Mouse (Mus musculus) MEL (cell line): ENCODE results near the gene Ncstn.

Experiments
- BHLHE40 ChIP-seq: IDR thresholded peaks from 2 replicates; pipeline ENCODE4 v1.6.1; 2012; ENCODE audit warnings: low read depth, mild to moderate bottlenecking, inconsistent platforms, low read length, improper control_type of control experiment, borderline replicate concordance
- CTCF ChIP-seq, 3 experiments: IDR thresholded peaks in 2 of 3; conservative IDR thresholded peaks in 1 of 3; 2 replicates each; pipeline ENCODE4 v1.5.1; 2011 to 2012; ENCODE audit warnings: low read length in 3 of 3, low read depth in 2 of 3, mild to moderate bottlenecking in 2 of 3, improper control_type of control experiment in 1 of 3, inconsistent platforms in 1 of 3, mixed read lengths in 1 of 3, moderate library complexity in 1 of 3; ENCODE audit not compliant: control insufficient read depth in 1 of 3, insufficient read depth in 1 of 3, poor library complexity in 1 of 3, severe bottlenecking in 1 of 3
- GABPA ChIP-seq: IDR thresholded peaks from 2 replicates; pipeline ENCODE4 v1.6.1; 2012; ENCODE audit warnings: low read depth, mild to moderate bottlenecking, inconsistent platforms, low read length, improper control_type of control experiment, moderate library complexity
- HCFC1 ChIP-seq: IDR thresholded peaks from 2 replicates; pipeline ENCODE4 v1.6.1; 2012; ENCODE audit warnings: low read depth, mild to moderate bottlenecking, inconsistent platforms, low read length, improper control_type of control experiment, moderate library complexity
- MAX ChIP-seq: IDR thresholded peaks from 2 replicates; pipeline ENCODE4 v1.6.1; 2011; ENCODE audit warnings: low read length, improper control_type of control experiment
- MYC ChIP-seq: IDR thresholded peaks from 2 replicates; pipeline ENCODE4 v1.6.1; 2011; ENCODE audit warnings: low read depth, mild to moderate bottlenecking, low read length, improper control_type of control experiment, moderate library complexity
- RAD21 ChIP-seq: IDR thresholded peaks from 2 replicates; pipeline ENCODE4 v1.6.1; 2011; ENCODE audit warnings: mild to moderate bottlenecking, low read depth, low read length, improper control_type of control experiment
- TAL1 ChIP-seq: IDR thresholded peaks from 2 replicates; pipeline ENCODE4 v1.6.1; 2012; ENCODE audit warnings: mild to moderate bottlenecking, inconsistent platforms, low read length, moderate library complexity, mixed read lengths
- USF2 ChIP-seq, 2 experiments: IDR thresholded peaks; 2 replicates each; pipeline ENCODE4 v1.6.1; 2011 to 2012; ENCODE audit warnings: improper control_type of control experiment in 2 of 2, low read length in 2 of 2, borderline replicate concordance in 1 of 2, inconsistent platforms in 1 of 2, low read depth in 1 of 2, mild to moderate bottlenecking in 1 of 2; ENCODE audit not compliant: insufficient read depth in 1 of 2
- ZC3H11A ChIP-seq: IDR thresholded peaks from 2 replicates; pipeline ENCODE4 v1.6.1; 2012; ENCODE audit warnings: low read depth, mild to moderate bottlenecking, inconsistent platforms, low read length, improper control_type of control experiment

DNA sequence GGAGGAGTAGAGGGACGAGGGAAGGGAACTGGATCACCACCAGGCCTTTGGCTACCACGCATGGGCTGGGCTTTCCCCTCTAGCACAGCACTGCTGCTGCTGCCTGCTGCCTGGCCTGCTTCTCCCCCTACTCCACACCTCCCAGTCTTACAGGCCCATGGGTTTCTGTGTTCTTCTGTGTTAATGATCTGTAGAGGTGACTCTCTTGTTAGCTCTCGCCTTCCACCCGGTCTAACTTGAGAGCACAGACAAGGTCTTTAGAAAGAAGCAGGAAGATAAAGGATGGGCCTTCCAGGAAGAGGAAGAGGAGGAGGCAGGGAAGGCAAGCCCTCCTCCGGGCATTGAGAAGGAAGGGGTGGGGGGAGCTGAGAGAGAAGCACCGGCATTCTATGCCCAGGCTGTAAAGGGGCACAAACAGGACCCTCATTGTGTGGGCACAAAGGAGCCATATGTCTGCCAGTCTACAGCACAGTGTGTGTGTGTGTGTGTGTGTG is 34.3 kb downstream of the Ncstn start:
- no peak for TF ChIP-seq TAL1
- TF ChIP-seq USF2 (IDR thresholded peaks at IDR 0.05; ENCODE audit: borderline replicate concordance in 1 of 2, insufficient read depth in 1 of 2, low read depth in 1 of 2, low read length in 2 of 2), result no peak
- no peak for TF ChIP-seq CTCF (IDR thresholded peaks at IDR 0.05 in 2 of 3, conservative IDR thresholded peaks at IDR 0.05 in 1 of 3; ENCODE audit: control insufficient read depth in 1 of 3, insufficient read depth in 1 of 3, low read depth in 2 of 3, low read length in 3 of 3, poor library complexity in 1 of 3, severe bottlenecking in 1 of 3)
- TF ChIP-seq MYC, result no peak
- no peak for TF ChIP-seq HCFC1
- TF ChIP-seq ZC3H11A, result no peak
- TF ChIP-seq GABPA, result no peak
- TF ChIP-seq MAX, result no peak
- no peak for TF ChIP-seq RAD21
- TF ChIP-seq BHLHE40, result no peak
